Mouse (Mus musculus) naive thymus-derived CD4-positive, alpha-beta T cell, adult 2 months (primary cell): ENCODE measurements around the gene Sesn3.

Experiments used
- DNase-seq: peaks from one replicate; pipeline ENCODE4 v3.0.0-alpha.2; 2011; ENCODE audit warnings: low read depth

Gene Sesn3

GRCm38 (mm10) chr9:14357033-14357432 lies 82.2 kb downstream of the Sesn3 start:
- DNase-seq, result no peak

GRCm38 (mm10) chr9:14362068-14362768 lies 87.4 kb downstream of the Sesn3 start:
- DNase-seq, result no peak

GRCm38 (mm10) chr9:14363540-14363939 lies 88.7 kb downstream of the Sesn3 start:
- DNase-seq, result no peak

- DNase-seq, result no peak
Measured at GRCm38 (mm10) chr9:14364719-14365118, 89.9 kb downstream of the Sesn3 start.

DNA sequence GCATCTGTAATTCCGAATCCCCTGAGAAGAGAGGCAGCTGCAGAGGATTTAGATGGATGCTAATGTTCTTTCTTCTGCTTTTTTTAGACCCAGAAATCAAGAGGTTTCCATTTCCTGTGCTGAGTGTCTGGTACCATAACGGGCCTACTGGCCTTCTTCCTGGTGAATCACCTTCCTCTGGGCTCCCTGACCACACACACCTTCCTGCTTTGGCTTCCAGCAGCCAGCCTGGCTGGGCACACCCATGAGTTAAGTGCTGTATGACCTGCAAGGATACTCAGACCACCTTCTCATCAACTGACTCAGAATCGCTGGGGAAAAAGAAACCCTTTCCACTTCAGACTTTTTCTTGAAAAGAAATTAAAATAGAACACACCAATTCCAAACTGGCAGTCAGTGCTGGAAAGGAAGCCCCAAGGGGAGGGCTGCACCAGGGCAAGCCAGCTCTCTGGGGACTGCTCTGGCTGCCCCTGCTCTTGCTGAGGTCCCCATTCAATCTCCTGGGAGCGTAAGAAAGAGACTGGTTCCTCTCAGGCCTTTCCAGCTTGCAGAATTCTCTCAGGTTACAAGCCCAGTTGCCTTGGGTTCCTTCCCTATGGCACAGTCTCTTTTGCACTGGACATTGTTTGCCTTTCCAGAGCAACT lies 90.7 kb downstream of the Sesn3 start:
- DNase-seq, result no peak

DNA sequence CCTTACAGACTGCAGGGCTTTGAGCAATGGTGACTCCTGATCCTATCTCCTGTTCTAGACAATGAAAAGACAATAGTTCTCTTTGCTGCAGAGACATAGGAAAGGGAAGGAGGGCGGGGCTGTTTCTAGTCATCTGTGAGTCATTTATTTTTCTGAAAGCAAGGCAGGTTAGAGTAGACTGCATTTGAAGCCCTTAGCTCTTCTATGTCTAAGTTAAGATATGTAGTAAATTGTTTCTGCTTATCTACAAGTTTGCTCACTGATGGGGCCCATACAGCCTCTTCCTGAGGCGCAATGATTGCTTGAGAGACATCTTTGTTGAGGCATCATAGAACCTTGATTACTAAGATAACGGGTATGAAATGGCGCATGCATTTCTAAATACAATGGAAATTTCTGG lies 93.0 kb downstream of the Sesn3 start:
- no peak for DNase-seq

GRCm38 (mm10) chr9:14369271-14369670 lies 94.4 kb downstream of the Sesn3 start:
- no peak for DNase-seq

DNA sequence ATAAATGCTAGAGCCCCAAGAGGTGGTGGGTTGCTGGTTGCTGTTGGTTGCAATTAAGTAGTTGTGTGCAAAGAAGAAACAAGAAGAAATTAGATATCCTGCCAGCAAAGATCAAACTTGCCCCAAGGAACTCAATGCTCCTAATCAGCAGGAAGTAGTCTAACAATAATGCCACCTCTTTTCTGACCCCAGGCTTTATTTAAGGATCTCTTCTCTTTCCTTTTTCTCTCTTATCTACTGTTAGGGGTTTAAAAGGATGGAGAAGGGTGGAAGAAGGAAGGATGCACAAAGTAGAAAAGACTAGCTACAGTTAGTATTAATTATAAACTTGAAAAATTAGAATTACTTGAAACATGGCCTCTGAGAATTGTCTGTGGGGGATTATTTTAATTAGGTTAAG lies 97.6 kb downstream of the Sesn3 start:
- DNase-seq, result no peak

GRCm38 (mm10) chr9:14376149-14376548 lies 101.3 kb downstream of the Sesn3 start:
- no peak for DNase-seq

DNA sequence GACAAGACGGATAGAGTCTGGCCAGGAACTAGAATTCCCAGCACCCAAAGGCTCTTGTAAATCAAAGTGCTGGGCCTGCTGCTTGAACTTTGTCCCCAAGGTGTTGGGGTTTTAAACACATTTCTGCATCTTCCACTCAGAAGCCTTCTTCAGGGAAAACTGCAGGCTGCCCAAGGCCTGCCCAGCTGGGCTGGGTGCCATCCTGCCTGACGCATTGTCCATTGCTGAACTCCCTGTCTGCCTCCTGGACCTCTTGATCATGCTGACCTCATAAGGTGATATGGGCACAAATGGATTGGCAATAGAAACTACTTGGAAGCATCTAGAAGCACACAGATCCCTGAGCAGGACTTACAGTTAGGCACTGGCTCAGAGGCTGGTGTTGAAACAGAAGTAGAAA lies 103.3 kb downstream of the Sesn3 start:
- DNase-seq, result no peak

DNA sequence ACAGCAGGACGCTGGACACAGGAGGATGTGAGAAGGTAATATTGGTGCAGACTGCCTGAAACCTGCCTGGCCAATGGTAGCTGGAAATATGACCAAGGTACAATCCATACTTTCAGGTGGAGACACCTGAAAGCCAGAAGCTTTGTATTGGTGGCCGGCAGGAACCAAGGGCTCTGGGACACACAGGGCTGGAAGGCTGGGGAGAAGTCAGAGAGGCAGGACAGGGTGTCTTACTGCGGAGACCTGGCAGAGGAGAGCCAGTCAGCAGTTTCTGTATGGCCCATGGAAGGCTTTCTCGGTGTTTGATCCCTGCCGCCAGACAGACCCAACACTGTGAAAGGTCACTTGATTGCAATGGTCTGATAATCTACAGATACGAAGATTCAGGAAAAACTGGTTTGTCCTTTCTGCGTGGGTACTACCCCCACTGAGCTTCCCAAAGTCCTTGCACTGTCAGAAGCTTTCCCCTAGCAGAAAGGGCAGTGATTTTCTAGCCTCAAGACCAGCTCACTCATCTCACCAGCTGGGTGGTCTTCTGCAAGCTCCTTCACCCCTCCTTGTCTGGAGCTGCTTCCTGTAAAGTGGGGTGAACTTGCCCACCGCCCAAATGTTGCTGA lies 105.0 kb downstream of the Sesn3 start:
- no peak for DNase-seq

DNA sequence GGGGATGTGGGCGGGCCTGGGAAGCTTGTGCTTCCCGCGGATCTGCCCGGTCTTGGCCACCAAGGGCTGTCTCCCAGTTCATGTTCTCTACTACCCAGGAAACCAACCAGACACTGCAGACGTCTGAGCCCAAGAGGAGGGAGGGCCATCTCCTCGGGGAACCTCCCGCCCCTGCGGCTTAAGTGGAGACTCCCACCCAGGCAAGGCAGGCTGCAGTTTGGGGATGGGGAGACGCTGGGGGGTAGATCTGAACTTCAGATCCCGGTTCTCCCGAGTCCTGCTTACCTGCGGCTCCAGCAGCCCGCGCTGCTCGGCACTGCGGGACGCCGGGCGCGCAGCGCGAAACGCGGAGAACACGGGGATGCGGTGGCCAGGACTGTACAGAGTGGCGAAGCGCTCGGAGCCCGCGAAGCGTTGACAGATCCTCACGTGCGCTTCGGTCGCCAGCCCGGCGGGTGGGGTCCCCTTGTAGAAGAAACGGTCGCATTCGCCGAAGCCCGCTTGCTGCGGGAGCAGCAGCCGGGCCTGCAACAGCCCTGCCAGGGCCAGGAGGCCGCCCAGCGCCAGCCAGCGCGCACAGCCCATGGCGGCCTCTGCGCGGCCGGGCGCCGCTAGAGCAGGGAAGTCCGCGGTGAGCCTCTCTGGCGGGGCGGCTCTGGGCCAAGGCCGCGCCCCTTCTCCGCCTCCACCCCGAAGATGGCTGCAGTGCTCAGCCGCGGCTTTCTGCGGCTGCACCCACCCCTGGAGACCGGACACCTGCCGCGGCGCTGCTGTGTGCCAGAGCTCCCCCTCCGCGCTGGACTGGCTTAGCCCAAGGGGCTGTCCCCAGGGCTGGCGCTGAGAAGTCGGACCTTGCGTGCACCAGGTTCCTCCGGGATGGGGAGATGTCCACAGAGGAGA lies 105.8 kb downstream of the Sesn3 start:
- peak; percentile 67 for DNase-seq

GRCm38 (mm10) chr9:14381353-14382055 lies 106.6 kb downstream of the Sesn3 start, which contains the start of gene Endod1:
Gene Endod1, minus strand, starts transcription at chr9:14381507.
- DNase-seq, result no peak

DNA sequence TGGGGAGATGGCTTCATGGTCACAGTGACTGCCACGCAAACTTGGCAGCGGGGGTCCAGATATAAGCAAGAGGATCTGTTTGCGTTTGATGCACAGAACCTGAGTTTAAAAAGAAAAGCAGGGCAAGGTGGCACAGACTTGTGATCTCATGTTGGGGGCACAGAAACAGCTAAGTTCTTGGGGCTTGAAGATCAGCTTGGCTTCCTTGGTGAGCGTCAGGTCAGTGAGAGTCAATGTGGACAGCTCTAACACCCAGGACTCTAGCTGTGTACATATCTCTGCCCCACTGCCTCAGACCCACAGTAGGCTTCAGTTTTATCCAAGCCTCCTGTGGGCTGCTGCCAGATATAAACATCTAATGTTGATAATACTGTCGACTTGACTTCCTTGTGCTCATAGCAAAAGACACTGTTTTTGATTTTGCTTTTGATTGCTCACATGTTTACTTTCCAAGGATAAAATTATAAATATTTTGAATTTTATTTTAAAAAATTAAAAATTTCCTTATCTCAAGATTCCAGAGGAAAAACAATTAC lies 107.5 kb downstream of the Sesn3 start:
- no peak for DNase-seq
